Mouse (Mus musculus): ENCODE results near the gene Fbxo46. TPM values are rescaled to one million over a fixed set of nuclear protein-coding genes. Genes with fewer than 3 reads are reported as not detected.

Gene Fbxo46
- polyA plus RNA-seq, 1 experiment from 2014 or later, result 10.1 TPM

GRCm38 (mm10) chr7:19180862-19181429 is 61.3 kb downstream of the Fbxo46 start:
- ATAC-seq (no peak), DNase-seq (ENCODE audit: low spot score) (no peak)
- Histone ChIP-seq H3K27ac (ENCODE audit: low read depth, low read length) (no peak overlapping the region), H3K9ac (ENCODE audit: low read length) (peak overlapping the region; percentile 54), H3K4me3 (ENCODE audit: low read depth, low read length) (peak overlapping the region; percentile 36), H3K36me3 (ENCODE audit: control insufficient read depth, insufficient read depth, low read length) (peaks cover 18% of the 10 kb centered on the region), H3K9me3 (replicated peaks; ENCODE audit: control insufficient read depth, low read length) (no peaks in the 10 kb centered on the region), H3K4me1 (ENCODE audit: control insufficient read depth, insufficient read depth, low read length) (peaks cover 28% of the 10 kb centered on the region), H3K4me2 (ENCODE audit: low read length) (peak overlapping the region; percentile 54), H3K27me3 (replicated peaks; ENCODE audit: control insufficient read depth, insufficient read depth, low read length) (peaks cover 25% of the 10 kb centered on the region)
- 2% methylated on average over 21 of the region's 27 CpGs for WGBS

DNA sequence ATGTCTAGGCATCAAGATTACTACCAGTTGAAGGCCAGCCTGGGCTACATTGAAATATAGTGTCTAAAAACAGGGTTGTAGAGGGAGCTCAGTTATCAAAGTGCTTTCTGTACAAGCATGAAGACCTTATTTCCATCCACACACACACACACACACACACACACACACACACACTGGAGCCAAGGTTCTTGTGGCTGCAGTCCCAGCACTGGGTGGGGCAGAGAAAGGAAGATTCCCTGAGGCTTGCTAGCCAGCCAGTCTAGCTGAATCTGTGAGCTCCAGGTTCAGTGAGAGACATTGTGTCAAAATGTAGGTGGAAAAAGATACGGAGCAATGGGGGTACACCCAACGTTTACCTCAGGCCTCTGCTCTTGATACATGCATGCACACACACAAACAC is 64.6 kb downstream of the Fbxo46 start:
- 0 out of 2 replicates have a peak, but pooled peaks have one; percentile 21 for ATAC-seq
- Histone ChIP-seq H3K27me3 (replicated peaks; ENCODE audit: control insufficient read depth, insufficient read depth, low read length) (peaks cover 10% of the 10 kb centered on the region), H3K4me3 (ENCODE audit: low read depth, low read length) (no peak overlapping the region), H3K36me3 (ENCODE audit: control insufficient read depth, insufficient read depth, low read length) (peaks cover 27% of the 10 kb centered on the region), H3K4me1 (ENCODE audit: control insufficient read depth, insufficient read depth, low read length) (peaks cover 20% of the 10 kb centered on the region), H3K4me2 (ENCODE audit: low read length) (peak overlapping the region; percentile 11; the same call in 1 of the 2 replicates), H3K9ac (ENCODE audit: low read length) (no peak overlapping the region), H3K27ac (ENCODE audit: low read depth, low read length) (peak overlapping the region; percentile 79; the same call in 1 of the 2 replicates), H3K9me3 (replicated peaks; ENCODE audit: control insufficient read depth, low read length) (no peaks in the 10 kb centered on the region)
- peak; percentile 30 for DNase-seq (ENCODE audit: low spot score)
- 40% methylated on average over 2 of the region's 2 CpGs for WGBS

DNA sequence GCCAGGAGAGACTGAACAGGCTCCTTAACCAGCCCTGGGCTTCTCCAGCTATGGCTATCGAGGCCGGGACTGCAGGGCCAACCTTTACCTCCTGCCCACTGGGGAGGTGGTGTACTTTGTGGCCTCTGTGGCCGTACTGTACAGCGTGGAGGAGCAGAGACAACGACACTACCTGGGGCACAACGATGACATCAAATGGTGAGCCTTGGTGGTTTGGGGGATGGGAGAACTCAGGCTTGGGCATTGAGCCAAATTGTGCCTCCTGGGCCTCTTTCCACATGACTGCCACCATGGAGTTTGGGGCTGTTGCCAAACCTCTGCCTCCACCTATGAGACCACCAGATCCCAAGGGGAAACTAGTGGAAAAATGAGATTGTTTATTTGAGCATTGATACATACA is 65.1 kb downstream of the Fbxo46 start:
- H3K27ac ChIP-seq (ENCODE audit: low read depth, low read length), result peak overlapping the region; percentile 79; the same call in 1 of the 2 replicates
- peak; percentile 80 for DNase-seq (ENCODE audit: low spot score)
- H3K36me3 ChIP-seq (ENCODE audit: control insufficient read depth, insufficient read depth, low read length), result peaks cover 27% of the 10 kb centered on the region
- 40% methylated on average over 6 of the region's 6 CpGs for WGBS
- no peaks in the 10 kb centered on the region for H3K9me3 ChIP-seq (replicated peaks; ENCODE audit: control insufficient read depth, low read length)
- peaks cover 5% of the 10 kb centered on the region for H3K27me3 ChIP-seq (replicated peaks; ENCODE audit: control insufficient read depth, insufficient read depth, low read length)
- H3K4me3 ChIP-seq (ENCODE audit: low read depth, low read length), result no peak overlapping the region
- peaks cover 20% of the 10 kb centered on the region for H3K4me1 ChIP-seq (ENCODE audit: control insufficient read depth, insufficient read depth, low read length)
- peak; percentile 74 for ATAC-seq
- H3K9ac ChIP-seq (ENCODE audit: low read length), result no peak overlapping the region
- H3K4me2 ChIP-seq (ENCODE audit: low read length), result peak overlapping the region; percentile 11

MicroRNAs encoded within 50 kb of the gene (microRNA counts, 519-probe panel; counts per million panel counts)
- not detected for microRNA mmu-miR-330

Small RNA genes within 50 kb of the gene (microRNA-seq; reads per million reads assigned to microRNA genes)
- gene Mir3100 (0.53 reads per million), gene Mir330 (404 reads per million, percentile 73 among the genes with 10 or more reads in this experiment)

Other genes starting within 250 kb of the Fbxo46 start
- gene Pglyrp1, start 248.5 kb upstream of the Fbxo46 start, polyA plus RNA-seq (2014; fragmentation: Nextera tagmentation; extraction: Ambion mirVana), result 19.1 and 20.9 TPM in 2 replicates
- 17.4 and 19.0 TPM in 2 replicates for gene Ccdc61, start 209.4 kb upstream of the Fbxo46 start, polyA plus RNA-seq (2014; fragmentation: Nextera tagmentation; extraction: Ambion mirVana)
- gene Nova2, start 194.0 kb upstream of the Fbxo46 start, polyA plus RNA-seq (2014; fragmentation: Nextera tagmentation; extraction: Ambion mirVana), result 13.1 and 15.7 TPM in 2 replicates
- 0.18 and 0.49 TPM in 2 replicates for gene Nanos2, start 132.5 kb upstream of the Fbxo46 start, polyA plus RNA-seq (2014; fragmentation: Nextera tagmentation; extraction: Ambion mirVana)
- gene Mypop, start 128.6 kb upstream of the Fbxo46 start, polyA plus RNA-seq (2014; fragmentation: Nextera tagmentation; extraction: Ambion mirVana), result 3.6 and 3.9 TPM in 2 replicates
- 25.9 and 33.3 TPM in 2 replicates for gene Irf2bp1, start 115.8 kb upstream of the Fbxo46 start, polyA plus RNA-seq (2014; fragmentation: Nextera tagmentation; extraction: Ambion mirVana)
- not detected in 2 replicates for gene Foxa3, start 96.3 kb upstream of the Fbxo46 start, polyA plus RNA-seq (2014; fragmentation: Nextera tagmentation; extraction: Ambion mirVana)
- gene Sympk, start 95.5 kb upstream of the Fbxo46 start, polyA plus RNA-seq (2014; fragmentation: Nextera tagmentation; extraction: Ambion mirVana), result 19.1 and 22.7 TPM in 2 replicates
- gene Rsph6a, start 65.2 kb upstream of the Fbxo46 start, polyA plus RNA-seq (2014; fragmentation: Nextera tagmentation; extraction: Ambion mirVana), result not detected in 2 replicates
- 28.0 and 29.1 TPM in 2 replicates for gene Dmwd, start 43.6 kb upstream of the Fbxo46 start, polyA plus RNA-seq (2014; fragmentation: Nextera tagmentation; extraction: Ambion mirVana)
- gene Dmpk, start 36.0 kb upstream of the Fbxo46 start, polyA plus RNA-seq (2014; fragmentation: Nextera tagmentation; extraction: Ambion mirVana), result 4.4 and 7.8 TPM in 2 replicates
- gene Six5, start 25.3 kb upstream of the Fbxo46 start, polyA plus RNA-seq (2014; fragmentation: Nextera tagmentation; extraction: Ambion mirVana), result 2.4 and 3.5 TPM in 2 replicates
- gene Gm4969, start 1.5 kb upstream of the Fbxo46 start, polyA plus RNA-seq (2014; fragmentation: Nextera tagmentation; extraction: Ambion mirVana), result 2.2 and 3.3 TPM in 2 replicates
- gene Qpctl, start 29.4 kb downstream of the Fbxo46 start, polyA plus RNA-seq (2014; fragmentation: Nextera tagmentation; extraction: Ambion mirVana), result 11.1 and 14.0 TPM in 2 replicates
- gene Snrpd2, start 29.9 kb downstream of the Fbxo46 start, polyA plus RNA-seq (2014; fragmentation: Nextera tagmentation; extraction: Ambion mirVana), result 141 and 155 TPM in 2 replicates
- gene Gipr, start 46.3 kb downstream of the Fbxo46 start, polyA plus RNA-seq (2014; fragmentation: Nextera tagmentation; extraction: Ambion mirVana), result 4.8 and 8.2 TPM in 2 replicates
- gene Eml2, start 56.6 kb downstream of the Fbxo46 start, polyA plus RNA-seq (2014; fragmentation: Nextera tagmentation; extraction: Ambion mirVana), result 3.4 TPM in 2 replicates
- gene Gpr4, start 92.7 kb downstream of the Fbxo46 start, polyA plus RNA-seq (2014; fragmentation: Nextera tagmentation; extraction: Ambion mirVana), result 1.8 and 2.3 TPM in 2 replicates
- gene Opa3, start 108.5 kb downstream of the Fbxo46 start, polyA plus RNA-seq (2014; fragmentation: Nextera tagmentation; extraction: Ambion mirVana), result 42.5 TPM in 2 replicates
- 27.1 and 32.3 TPM in 2 replicates for gene Vasp, start 152.0 kb downstream of the Fbxo46 start, polyA plus RNA-seq (2014; fragmentation: Nextera tagmentation; extraction: Ambion mirVana)
- 0.30 and 0.67 TPM in 2 replicates for gene Ppm1n, start 160.2 kb downstream of the Fbxo46 start, polyA plus RNA-seq (2014; fragmentation: Nextera tagmentation; extraction: Ambion mirVana)
- 102 and 109 TPM in 2 replicates for gene Rtn2, start 162.8 kb downstream of the Fbxo46 start, polyA plus RNA-seq (2014; fragmentation: Nextera tagmentation; extraction: Ambion mirVana)
- 0.17 TPM in 1 of 2 replicates, not detected in the other for gene Fosb, start 190.2 kb downstream of the Fbxo46 start, polyA plus RNA-seq (2014; fragmentation: Nextera tagmentation; extraction: Ambion mirVana)
- gene Ercc1, start 224.9 kb downstream of the Fbxo46 start, polyA plus RNA-seq (2014; fragmentation: Nextera tagmentation; extraction: Ambion mirVana), result 99.5 and 101 TPM in 2 replicates
- gene Cd3eap, start 239.6 kb downstream of the Fbxo46 start, polyA plus RNA-seq (2014; fragmentation: Nextera tagmentation; extraction: Ambion mirVana), result 18.4 and 20.0 TPM in 2 replicates
- 1.1 and 1.3 TPM in 2 replicates for gene Ppp1r13l, start 239.9 kb downstream of the Fbxo46 start, polyA plus RNA-seq (2014; fragmentation: Nextera tagmentation; extraction: Ambion mirVana)